Mouse (Mus musculus) adrenal gland, adult 8-10 months (tissue): ENCODE measurements around the gene Dchs1. TPM values are rescaled to one million over a fixed set of nuclear protein-coding genes. Genes with fewer than 3 reads are reported as not detected.
A peak's percentile ranks its signal among the peaks of the same experiment; 100 is the strongest.
"Not testable (repeated sequence)": the region's sequence is repeated elsewhere in the genome, so short reads cannot be mapped to it uniquely, and the experiment has no call there.

Source experiments
- DNase-seq: peaks from one replicate; pipeline ENCODE4 v3.0.0; 2022
- total RNA-seq, 4 experiments: library from RNA; stranded (reverse); gene quantifications; 2 replicates each; pipeline ENCODE4 v1.2.4; 2022

The Dchs1 gene
- total RNA-seq, 4 experiments from 2014 or later: 7.4 to 9.8 (median 8.7) TPM

DNA sequence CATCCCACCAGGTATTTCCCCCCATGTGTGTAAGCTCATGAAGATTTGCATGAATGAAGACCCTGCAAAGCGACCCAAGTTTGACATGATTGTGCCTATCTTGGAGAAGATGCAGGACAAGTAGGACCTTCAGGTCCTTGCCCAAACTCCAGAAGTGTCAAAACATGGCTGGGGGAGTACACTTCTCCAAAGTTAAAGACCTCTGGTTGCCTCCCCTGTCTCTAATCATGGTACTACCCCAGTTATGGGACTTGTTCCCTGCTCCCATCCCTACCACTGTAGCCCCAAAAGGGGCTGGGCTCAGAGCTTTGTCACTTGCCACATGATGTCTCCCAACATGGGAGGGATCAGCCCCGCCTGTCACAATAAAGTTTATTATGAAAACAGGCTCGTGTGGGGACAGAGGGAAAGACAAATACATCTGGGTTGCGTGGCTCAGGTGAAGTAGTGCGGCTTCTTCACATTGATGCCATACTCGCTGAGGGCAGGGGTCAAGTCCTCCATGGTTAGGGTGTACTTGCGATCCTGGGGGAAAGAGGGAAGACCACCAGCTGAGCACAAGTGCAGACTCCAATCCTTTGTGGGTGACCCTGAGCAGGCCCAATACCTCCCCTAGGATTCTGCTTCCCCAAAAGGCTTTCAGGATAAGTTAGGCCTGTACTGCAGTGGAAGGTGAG lies 44.8 kb downstream of the Dchs1 start:
- DNase-seq: not testable (repeated sequence)

DNA sequence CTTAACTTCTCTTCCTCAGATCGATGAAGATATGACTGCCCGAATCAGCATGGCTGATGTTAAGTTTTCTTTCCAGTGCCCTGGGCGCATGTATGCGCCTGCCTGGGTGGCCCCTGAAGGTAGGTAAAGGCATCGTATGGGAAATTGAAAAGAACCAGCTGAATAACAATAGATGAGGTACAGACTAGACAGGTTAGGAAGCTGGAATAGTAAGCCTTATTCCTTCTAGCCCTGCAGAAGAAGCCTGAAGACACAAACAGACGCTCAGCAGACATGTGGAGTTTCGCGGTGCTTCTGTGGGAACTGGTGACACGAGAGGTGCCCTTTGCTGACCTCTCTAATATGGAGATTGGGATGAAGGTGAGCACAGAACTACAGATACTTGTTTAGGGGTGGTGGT lies 45.5 kb downstream of the Dchs1 start:
- DNase-seq: no peak

DNA sequence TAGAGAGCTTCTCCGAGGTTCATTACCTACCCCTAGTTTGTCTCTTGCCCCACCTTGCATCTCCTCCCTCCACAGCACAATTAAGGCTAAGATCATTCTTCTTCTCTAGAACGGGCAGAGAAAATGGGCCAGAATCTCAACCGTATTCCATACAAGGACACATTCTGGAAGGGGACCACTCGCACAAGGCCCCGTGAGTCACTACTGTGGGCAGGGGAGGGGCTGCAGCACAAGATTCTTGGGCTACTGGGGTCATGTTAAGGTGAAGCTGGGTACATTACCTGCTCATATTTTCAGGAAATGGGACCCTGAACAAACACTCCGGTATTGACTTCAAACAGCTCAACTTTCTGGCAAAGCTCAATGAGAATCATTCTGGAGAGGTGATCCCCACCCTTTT lies 46.6 kb downstream of the Dchs1 start:
- DNase-seq: no peak

DNA sequence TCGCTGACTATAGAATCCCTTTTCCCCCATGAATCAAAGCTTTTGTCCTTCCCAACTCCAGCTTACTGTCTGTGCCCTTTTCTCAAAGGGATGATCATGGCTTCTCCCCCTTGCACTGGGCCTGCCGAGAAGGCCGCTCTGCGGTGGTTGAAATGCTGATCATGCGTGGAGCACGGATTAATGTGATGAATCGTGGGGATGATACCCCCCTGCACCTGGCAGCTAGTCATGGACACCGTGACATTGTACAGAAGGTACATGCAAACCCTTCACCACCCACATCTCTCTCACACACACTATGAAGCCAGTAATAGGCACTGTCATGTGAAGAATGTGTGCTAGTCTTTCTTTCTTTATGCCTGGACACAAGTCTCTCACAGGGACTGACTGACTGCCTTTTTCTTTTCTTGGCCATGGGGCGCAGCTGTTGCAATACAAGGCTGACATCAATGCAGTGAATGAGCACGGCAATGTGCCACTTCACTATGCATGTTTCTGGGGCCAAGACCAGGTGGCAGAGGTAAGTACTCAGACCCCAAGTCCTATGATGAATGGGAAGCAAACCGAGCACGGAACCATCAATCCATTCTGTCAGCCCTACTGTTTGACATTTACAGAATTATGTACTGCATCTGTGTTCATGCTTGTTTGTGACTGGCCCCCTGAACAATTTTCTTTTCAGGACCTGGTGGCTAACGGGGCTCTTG lies 47.2 kb downstream of the Dchs1 start:
- no peak for DNase-seq

DNA sequence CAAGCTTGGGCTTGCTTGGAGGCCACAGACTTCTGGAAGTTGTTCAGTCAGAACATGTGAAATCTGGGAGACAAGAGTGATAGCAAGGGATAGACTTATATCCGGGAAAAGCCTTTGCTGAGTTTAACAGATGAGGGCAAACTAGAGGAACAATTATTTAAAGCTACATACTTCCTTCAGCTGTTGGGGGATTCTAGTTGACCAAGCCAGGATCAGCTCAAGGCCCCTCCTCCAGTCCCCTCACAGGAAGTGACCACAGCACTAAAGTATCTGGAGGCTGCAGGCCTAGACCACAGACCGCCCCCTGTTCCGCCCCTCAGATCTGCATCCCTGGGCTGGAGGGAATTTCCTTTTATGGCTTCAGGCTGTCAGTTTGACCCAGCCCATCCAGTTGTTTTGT lies 48.5 kb downstream of the Dchs1 start:
- DNase-seq: peak; percentile 59

DNA sequence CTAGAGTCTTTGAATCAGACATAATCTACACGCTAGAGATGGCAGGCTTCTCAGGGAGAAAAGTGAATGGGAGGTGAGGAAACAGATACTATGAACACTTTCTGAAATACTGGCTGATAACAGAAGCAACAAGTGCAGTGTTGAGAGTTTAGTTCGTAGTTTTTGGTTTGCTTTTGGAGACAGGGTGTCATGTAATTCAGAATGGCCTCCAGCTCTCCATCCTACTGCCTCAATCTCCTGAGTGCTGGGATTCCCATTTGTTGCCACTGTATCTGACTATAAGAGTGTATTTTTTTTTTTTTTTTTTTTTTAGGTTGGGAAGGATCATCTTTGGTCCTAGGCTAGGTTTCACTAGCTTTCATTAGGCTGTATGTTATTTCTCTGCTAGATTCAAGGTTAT lies 49.2 kb downstream of the Dchs1 start:
- no peak for DNase-seq

DNA sequence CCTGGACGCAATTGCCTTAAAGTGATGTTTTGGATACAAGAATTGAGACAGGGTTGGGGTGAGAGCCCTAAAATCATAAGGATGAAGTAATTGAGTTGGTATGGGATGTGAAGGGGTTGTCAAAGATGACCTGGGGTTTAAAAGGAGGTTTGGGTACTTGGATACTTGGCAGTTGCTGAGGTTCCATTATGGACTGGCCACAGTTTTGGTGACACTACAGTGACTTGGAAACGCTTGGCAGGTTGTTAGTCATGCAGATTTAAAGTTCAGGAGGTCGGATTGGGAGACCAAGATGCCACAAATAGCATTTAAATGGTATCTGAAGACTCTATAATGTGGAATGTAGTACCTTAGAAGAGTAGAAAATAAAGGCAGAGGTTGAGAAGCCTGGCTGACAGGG lies 49.8 kb downstream of the Dchs1 start:
- DNase-seq: no peak

DNA sequence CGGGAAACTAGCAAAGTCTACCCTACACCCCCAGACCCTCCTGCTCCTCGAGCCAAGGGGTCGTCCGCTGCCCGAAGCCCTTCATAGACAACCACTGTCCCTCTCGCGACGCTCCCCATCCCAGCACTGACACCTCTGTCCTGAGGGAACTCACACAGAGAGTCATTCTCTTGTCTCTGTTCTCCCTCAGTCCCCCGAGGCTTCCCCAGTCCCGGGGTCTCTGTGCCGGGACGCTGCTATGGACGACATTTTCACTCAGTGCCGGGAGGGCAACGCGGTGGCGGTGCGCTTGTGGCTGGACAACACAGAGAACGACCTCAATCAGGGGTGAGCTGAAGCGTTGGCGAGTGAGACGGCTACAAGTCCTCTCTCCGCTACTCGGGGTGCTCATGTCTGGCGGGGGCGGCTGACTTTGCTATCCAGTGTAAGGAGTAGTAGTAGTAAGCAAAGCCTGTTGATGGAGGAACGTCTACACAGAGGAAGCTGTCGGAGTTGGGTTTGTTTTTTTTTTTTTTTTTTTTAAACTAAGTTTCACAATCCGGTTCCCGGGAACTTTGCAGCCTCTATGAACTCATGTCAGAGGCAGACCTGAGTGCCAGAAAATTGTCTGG lies 50.4 kb downstream of the Dchs1 start, which contains the start of gene Rrp8:
TSS of gene Rrp8 (minus strand) at position 475 of the 611 bp plus-strand sequence.
- DNase-seq: peak; percentile 41

DNA sequence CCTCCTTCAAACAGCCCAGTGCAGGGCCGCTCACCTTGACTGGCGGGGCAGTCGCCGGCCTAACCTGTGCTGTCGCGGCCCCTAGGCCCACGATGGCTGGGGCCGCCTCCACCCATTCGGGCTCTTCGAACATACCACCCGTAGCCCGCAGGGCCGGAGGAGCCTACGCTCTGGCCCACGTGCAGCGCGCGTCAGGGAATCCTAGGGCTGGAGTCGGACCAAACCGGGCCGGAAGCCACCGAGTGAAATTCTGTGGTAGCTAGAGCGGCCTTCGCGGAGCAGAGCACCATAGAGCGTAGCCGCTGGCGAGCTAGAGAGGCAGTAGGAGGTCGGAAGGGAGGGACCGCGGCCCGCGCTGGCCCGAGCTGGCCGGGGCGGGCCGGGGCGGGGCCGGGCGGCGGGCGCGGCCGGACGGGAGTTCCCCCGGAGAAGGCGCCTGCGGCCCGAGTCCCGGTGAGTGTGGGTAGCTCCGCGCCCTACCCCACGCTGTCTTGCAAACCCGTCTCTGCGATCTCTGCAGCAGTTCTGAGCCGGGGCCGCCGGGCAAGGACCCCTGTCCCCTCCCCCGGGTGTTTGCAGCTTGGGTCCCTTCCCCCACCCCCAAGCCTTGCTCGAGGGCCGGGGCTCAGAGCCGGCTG lies 51.1 kb downstream of the Dchs1 start, which contains the start of gene Ilk:
TSS of gene Ilk (plus strand) at position 329 of the 638 bp plus-strand sequence.
- DNase-seq: peak; percentile 94

DNA sequence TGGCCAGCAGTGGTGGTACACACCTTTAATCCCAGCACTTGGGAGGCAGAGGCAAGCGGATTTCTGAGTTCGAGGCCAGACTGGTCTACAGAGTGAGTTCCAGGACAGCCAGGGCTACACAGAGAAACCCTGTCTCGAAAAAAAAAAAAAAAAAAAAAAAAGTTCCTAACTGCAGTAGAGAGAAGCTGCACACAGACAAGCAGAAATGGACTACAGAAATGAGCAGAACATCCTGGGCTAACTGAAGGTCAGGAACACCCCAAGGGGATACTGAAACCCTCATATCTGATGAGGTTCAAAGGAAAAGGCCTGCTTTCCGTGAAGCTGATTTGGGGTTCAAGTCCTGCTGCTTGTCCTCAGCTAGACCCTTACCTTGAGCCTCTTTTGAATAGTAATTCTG lies 52.0 kb downstream of the Dchs1 start:
- DNase-seq: not testable (repeated sequence)

DNA sequence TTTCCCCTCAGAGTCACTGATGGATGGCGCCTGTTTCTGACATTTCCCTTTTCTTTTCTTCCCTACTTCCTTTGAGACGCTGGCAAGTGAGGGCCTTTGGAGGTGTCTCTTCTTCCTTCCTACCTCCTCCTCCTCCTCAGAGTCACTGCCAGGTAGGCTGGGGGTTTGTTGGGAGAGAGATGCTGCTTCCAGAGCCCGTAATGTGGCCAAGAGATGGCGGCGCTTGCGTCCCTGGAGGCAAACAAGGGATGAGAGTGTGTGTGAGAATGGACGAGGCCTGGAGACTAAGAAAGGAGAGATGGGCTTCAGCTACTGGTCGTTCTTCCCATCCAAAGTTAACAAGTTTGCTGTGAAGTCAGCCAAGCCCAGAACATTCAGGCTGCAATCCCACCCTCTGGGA lies 52.6 kb downstream of the Dchs1 start:
- DNase-seq: no peak

DNA sequence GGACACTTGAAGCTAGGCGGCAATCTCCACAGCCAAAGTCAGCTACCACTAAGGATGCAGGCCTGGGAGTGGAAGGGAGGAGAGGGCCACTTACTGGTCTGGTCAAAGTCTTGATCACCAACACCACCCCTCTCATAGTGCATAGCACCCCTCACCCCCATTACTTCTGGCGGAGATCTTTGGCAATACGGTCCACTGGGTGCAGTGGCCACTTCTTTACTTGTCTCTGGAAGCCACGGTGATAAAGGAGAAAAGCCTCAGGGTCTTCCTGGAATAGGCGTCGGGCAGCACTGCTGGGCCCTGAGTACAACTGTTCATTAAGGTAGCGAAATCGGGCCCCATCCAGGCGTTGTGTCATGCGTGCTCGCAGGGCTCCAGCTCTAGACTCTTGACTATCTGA lies 53.6 kb downstream of the Dchs1 start:
- DNase-seq: no peak

DNA sequence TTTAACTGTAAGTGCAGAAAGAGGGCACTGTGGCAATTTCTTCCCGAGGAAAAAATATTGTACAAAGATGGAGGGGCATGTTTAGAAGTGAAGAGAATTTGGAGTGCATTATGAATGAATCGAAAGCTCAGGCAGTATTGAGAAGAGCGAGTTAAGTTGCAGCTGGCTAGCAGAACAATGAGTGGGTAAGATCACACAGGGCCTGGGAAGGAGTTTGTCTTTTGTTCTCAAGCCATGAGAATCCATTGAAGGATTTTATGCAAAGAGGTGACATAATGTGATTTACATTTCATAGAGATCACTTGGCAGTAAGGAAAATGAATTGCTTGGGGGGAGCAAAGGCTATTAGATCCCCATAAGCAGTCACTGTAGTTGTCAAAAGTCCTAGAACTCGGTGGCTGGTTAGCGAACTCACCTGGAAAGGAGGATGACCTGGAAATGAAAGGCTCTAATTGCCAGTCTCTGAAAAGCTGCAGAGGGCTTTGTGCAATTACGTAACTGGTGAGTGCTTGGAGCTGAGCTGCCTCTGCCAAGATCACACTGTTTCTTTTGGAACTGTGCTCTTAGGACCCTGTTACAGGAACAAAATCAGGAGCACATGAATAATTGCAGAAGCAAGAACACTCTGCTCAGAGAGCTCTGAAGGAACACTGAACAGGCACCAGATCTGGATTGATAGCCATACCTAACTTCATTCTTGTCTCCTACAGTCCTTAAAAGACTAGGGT lies 58.6 kb downstream of the Dchs1 start:
- DNase-seq: no peak

DNA sequence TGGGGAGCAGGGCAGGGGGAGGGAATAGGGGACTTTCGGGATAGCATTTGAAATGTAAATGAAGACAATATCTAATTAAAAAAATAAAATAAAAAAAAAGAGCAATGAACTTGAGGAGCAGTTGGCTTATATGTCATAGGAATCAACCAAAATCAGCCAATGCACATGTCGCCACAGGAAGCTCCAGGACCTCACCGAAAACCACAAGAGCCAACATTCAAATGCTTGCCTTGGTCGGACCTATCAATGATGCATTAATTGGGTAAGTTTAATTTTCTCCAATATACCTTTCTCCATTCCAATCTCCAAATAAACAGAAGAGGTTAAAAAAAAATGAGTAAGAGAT lies 60.5 kb downstream of the Dchs1 start:
- DNase-seq: no peak

DNA sequence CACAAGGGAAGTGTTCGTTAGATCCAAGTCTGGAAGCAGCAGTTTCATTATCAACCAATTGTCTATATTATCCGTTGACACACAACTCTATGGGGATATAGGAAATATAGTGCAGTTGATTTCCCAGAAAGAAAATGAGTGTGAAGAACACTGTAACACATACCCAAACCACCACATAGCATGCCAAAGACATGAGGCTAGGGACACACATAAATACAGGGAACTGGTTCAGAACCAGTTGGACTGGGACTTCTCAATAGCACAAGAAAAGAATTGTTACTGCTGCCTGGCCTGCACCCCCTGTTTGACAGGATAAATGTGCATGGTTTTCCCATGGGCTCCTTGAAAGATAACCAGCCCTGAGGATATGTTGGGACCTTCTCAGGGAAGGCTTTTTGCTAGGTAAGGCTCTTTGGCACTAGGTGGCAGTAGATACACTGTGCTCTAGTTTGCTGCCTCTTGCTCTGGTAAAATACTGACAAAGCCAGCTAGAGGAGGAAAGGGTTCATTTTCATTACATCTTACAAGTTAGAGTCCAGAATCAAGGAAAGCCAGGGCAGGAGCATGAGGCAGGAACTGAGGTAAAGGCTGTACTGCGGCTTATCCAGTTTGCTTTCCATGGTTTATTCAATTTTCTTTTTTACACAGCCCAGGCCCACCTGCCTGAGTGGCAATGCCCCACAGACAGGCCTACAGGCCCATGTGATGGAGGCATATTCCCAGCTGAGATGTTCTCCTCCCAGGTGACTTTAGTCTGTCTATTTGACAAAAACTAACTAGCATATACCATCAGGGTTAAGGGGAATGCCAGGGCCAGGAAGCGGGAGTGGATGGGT lies 61.1 kb downstream of the Dchs1 start:
- no peak for DNase-seq

DNA sequence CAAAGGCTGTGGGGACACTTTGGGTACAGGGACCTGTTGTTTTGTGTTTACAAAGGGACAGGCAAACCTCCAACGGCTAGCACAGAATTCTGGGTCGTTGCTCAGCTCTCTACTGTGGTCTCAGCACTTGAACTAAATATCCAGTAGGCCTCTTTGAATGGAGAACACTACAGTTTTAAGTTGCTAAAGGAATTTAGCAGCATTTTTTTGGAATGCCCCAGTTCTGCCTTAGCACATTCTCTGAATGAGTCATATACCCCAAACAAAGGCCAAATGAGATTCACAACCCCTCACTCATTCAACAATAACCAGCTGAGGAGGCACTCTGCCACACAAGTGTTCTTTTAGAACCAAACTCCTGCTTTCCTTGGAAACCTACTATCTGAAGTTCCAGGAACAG lies 65.5 kb downstream of the Dchs1 start:
- no peak for DNase-seq

DNA sequence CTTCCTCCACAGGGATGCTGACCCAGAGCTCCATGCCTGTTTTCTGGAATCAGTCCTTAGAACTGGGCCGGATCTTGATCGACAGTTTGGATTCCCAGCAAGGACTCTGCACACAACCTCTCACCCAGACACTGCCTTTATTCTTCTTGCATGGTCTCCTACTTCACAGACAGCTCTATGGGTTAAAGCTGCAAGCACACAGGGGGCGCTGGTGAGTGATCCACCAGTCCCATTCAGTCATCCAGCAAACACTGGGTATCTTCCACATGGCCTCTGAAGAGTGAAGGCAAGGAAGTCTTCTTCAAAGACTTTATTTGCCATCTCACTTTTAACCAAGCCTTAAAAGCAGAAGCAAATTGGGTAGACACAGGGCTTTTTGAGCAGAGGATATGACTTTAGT lies 72.1 kb downstream of the Dchs1 start:
- DNase-seq: no peak

DNA sequence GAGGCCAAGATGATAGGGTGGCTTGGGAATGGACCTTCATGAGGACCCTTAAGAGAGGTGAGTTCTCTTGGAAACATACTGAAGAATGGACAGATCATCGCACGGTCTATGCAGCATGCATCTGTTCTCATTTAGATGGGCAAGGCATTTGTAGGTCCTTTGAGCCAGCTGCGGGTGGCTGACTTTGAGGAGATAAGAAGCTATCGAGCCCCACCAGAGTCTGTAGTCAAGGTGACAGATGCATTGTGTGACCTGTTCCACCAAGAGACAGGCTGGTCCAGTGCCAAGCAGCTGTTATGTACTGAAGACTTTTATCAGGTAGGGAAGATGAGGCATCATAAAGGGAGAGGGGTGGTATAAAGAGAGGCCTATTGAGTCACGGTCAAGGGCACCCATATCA lies 78.7 kb downstream of the Dchs1 start:
- no peak for DNase-seq

DNA sequence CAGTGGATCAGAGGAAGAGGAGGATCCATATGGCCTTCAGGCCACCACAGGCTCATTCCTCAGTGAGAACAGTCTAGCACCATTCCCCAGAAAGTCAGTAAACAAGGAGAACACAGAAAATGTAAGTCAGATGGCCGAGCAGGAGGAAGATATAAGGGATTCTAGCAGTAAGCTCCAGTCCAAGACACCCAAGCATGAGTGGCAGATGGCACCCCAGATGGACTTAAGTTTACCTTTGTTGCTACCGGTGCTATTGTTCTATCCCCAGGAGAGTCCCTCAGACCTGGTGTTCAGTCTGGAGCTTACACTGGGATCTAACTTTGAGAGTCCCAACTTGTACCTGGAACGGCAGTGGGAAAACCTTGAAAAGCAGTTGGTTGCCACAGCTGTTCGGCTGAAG lies 83.6 kb downstream of the Dchs1 start:
- DNase-seq: no peak

DNA sequence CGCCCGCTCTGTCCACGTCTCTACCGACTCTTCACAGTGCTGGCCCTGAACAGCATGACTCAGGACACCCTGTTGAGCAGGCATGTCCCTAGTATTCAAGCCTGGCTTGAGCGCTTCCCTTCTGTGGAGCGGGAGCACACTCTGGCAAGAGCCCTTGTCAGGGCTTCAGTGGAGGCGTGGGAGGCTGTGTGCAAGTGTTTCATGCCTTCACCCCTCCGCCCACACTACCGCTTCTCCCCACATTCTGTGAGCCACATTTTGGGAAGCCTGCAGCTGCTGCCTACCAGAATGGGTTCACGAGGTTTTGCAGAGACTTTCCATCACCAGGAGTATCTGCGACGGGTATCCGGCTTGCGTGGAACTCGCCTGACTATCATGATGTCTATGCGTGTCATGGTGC lies 84.3 kb downstream of the Dchs1 start:
- DNase-seq: no peak
